In genomic region chr2:153225595-153225953, GRCm38 (mm10) we compare ENCODE assay signal across 8 mouse cellular contexts. TPM values are rescaled to one million over a fixed set of nuclear protein-coding genes. Genes with fewer than 3 reads are reported as not detected.
DNase-seq lines count a peak whose midpoint lies in the region; ATAC-seq and TF ChIP-seq lines count a peak whose summit lies in the region.

No protein-coding gene starts in this region.

- no peak for TF ChIP-seq POLR2A in MEL (IDR thresholded peaks at IDR 0.05; ENCODE audit: control insufficient read depth in 1 of 2, insufficient read depth in 1 of 2, low read depth in 1 of 2, low read length in 2 of 2, poor library complexity in 1 of 2)

- peak overlapping the region; percentile 85 for H3K4me2 ChIP-seq in heart, embryonic 13.5 days
- peak overlapping the region; percentile 70 for H3K4me2 ChIP-seq in hindbrain, embryonic 12.5 days (replicated peaks)

- H3K27ac ChIP-seq in heart, embryonic 13.5 days (replicated peaks) = peak overlapping the region; percentile 55; the same call in 1 of the 2 replicates
- H3K27ac ChIP-seq in MEL (ENCODE audit: control insufficient read depth, low read depth, low read length) = peak overlapping the region; percentile 77
- H3K27ac ChIP-seq in hindbrain, embryonic 12.5 days = peak overlapping the region; percentile 35; the same call in 1 of the 2 replicates

- H3K9ac ChIP-seq in heart, embryonic 13.5 days = peak overlapping the region; percentile 90
- H3K9ac ChIP-seq in MEL (ENCODE audit: control insufficient read depth, low read depth, low read length, poor library complexity, severe bottlenecking) = peak overlapping the region; percentile 84
- peak overlapping the region; percentile 82; the same call in 1 of the 2 replicates for H3K9ac ChIP-seq in hindbrain, embryonic 12.5 days

- peaks cover 5% of the 10 kb centered on the region for H3K79me2 ChIP-seq in MEL (ENCODE audit: control insufficient read depth, insufficient read depth, low read length, poor library complexity)

- no peak for TF ChIP-seq CTCF in MEL (IDR thresholded peaks at IDR 0.05 in 2 of 3, conservative IDR thresholded peaks at IDR 0.05 in 1 of 3; ENCODE audit: control insufficient read depth in 1 of 3, insufficient read depth in 1 of 3, low read depth in 2 of 3, low read length in 3 of 3, poor library complexity in 1 of 3, severe bottlenecking in 1 of 3)

- DNase-seq in heart, postnatal 14 days = no peak
- DNase-seq in MEL (ENCODE audit: low read depth, low spot score) = peak; percentile 53
- no peak for DNase-seq in adrenal gland, postnatal 25 days
- no peak for DNase-seq in cerebellum, adult 11-12 months
- DNase-seq in cerebellum, postnatal 25 days = no peak

- no peaks in the 10 kb centered on the region for H3K9me3 ChIP-seq in heart, embryonic 13.5 days
- H3K9me3 ChIP-seq in MEL (replicated peaks; ENCODE audit: insufficient read depth, low read length) = no peaks in the 10 kb centered on the region
- H3K9me3 ChIP-seq in hindbrain, embryonic 12.5 days (replicated peaks) = no peaks in the 10 kb centered on the region

- TF ChIP-seq EP300 in MEL (IDR thresholded peaks at IDR 0.05; ENCODE audit: low read depth in 1 of 2, low read length in 2 of 2) = peak; percentile 56 to 72; a peak in 2 of 4 replicates

- H3K27me3 ChIP-seq in heart, embryonic 13.5 days (replicated peaks) = no peaks in the 10 kb centered on the region
- no peaks in the 10 kb centered on the region for H3K27me3 ChIP-seq in MEL (ENCODE audit: control insufficient read depth in 1 of 2, insufficient read depth in 2 of 2, low read length in 2 of 2)
- H3K27me3 ChIP-seq in hindbrain, embryonic 12.5 days = no peaks in the 10 kb centered on the region

- H3K36me3 ChIP-seq in heart, embryonic 13.5 days = peaks cover 33% of the 10 kb centered on the region
- H3K36me3 ChIP-seq in MEL (ENCODE audit: control insufficient read depth in 1 of 2, insufficient read depth in 2 of 2, low read length in 2 of 2) = peaks cover 0 to 40% of the 10 kb centered on the region in 2 experiments; a peak in 2 of 4 replicates
- peaks cover 30% of the 10 kb centered on the region for H3K36me3 ChIP-seq in hindbrain, embryonic 12.5 days

- intact Hi-C loops in heart, postnatal 14 days (cut with DNase I) = no loop called here

- peaks cover 41% of the 10 kb centered on the region for H3K4me1 ChIP-seq in heart, embryonic 13.5 days
- peaks cover 23 to 56% of the 10 kb centered on the region in 2 experiments for H3K4me1 ChIP-seq in MEL (ENCODE audit: control insufficient read depth in 1 of 2, insufficient read depth in 2 of 2, low read length in 2 of 2)
- H3K4me1 ChIP-seq in hindbrain, embryonic 12.5 days = peaks cover 7% of the 10 kb centered on the region

- 7% methylated on average over 3 of the region's 3 CpGs for WGBS in heart, embryonic 13.5 days
- 11% methylated on average over 3 of the region's 3 CpGs for WGBS in hindbrain, embryonic 12.5 days

- no peak for TF ChIP-seq RAD21 in MEL (IDR thresholded peaks at IDR 0.05; ENCODE audit: low read depth, low read length)

- peak overlapping the region; percentile 66 for H3K4me3 ChIP-seq in heart, embryonic 13.5 days
- H3K4me3 ChIP-seq in MEL (ENCODE audit: control insufficient read depth in 1 of 2, insufficient read depth in 1 of 2, low read depth in 2 of 2, low read length in 2 of 2) = peak overlapping the region; percentile 80 to 90
- H3K4me3 ChIP-seq in hindbrain, embryonic 12.5 days = peak overlapping the region; percentile 49

- ATAC-seq in heart, embryonic 13.5 days (ENCODE audit: extremely low read depth, insufficient number of reproducible peaks, low FRiP score, low TSS enrichment) = no peak
- ATAC-seq in hindbrain, embryonic 12.5 days (ENCODE audit: low FRiP score) = no peak
- ATAC-seq in megakaryocyte-erythroid progenitor cell, adult 5-6 weeks (replicated peaks; ENCODE audit: low FRiP score, low TSS enrichment, poor library complexity, severe bottlenecking) = peak; percentile 36

TF ChIP-seq in MEL, 35 proteins besides CTCF, POLR2A, EP300 and RAD21:
- TF ChIP-seq RCOR1 (IDR thresholded peaks at IDR 0.05; ENCODE audit: low read depth, low read length) (peak; percentile 77), TCF12 (IDR thresholded peaks at IDR 0.05; ENCODE audit: low read depth, low read length) (peak; percentile 76), GATA1 (IDR thresholded peaks at IDR 0.05; ENCODE audit: low read depth, low read length) (peak; percentile 64), ETS1 (IDR thresholded peaks at IDR 0.05; ENCODE audit: low read depth, low read length) (peak; percentile 71), SIN3A (IDR thresholded peaks at IDR 0.05; ENCODE audit: low read length) (no peak; the same call in none of the 2 replicates), MAX (IDR thresholded peaks at IDR 0.05; ENCODE audit: low read length) (peak; percentile 66), MXI1 (IDR thresholded peaks at IDR 0.05; ENCODE audit: low read depth, low read length) (peak; percentile 97), MYC (IDR thresholded peaks at IDR 0.05; ENCODE audit: low read depth, low read length) (peak; percentile 62; the same call in 1 of the 2 replicates), NELFE (IDR thresholded peaks at IDR 0.05; ENCODE audit: low read depth, low read length) (no peak), USF1 (IDR thresholded peaks at IDR 0.05; ENCODE audit: low read depth, low read length) (peak; percentile 65; the same call in 1 of the 2 replicates), ZMIZ1 (IDR thresholded peaks at IDR 0.05; ENCODE audit: low read depth, low read length) (peak; percentile 37; the same call in 1 of the 2 replicates), TAL1 (IDR thresholded peaks at IDR 0.05; ENCODE audit: low read length) (peak; percentile 56), GABPA (IDR thresholded peaks at IDR 0.05; ENCODE audit: low read depth, low read length) (no peak), E2F4 (IDR thresholded peaks at IDR 0.05; ENCODE audit: borderline replicate concordance, low read depth, low read length) (no peak), BHLHE40 (IDR thresholded peaks at IDR 0.05; ENCODE audit: borderline replicate concordance, low read depth, low read length) (peak; percentile 94), MYB (IDR thresholded peaks at IDR 0.05; ENCODE audit: low read depth, low read length) (peak; percentile 65; the same call in 1 of the 2 replicates)

RNA-seq across cellular contexts. Expression of gene Tspyl3, which starts 0.3 kb away (rescaled TPM):
- polyA plus RNA-seq in heart, embryonic 13.5 days (2015; fragmentation: Nextera tagmentation; extraction: Ambion mirVana) = 5.7 and 7.3 TPM in 2 replicates
- 1 to 10 TPM; 2.1 to 2.2 TPM for total RNA-seq in heart, postnatal 14 days (2021)
- total RNA-seq in MEL (2012; rRNA removed) = 4.0 and 4.3 TPM in 2 replicates
- polyA plus RNA-seq in MEL (2012; ENCODE audit: insufficient read depth in 1 of 2, insufficient read length in 2 of 2, low read depth in 1 of 2, low replicate concordance in 2 of 2, missing spikeins in 1 of 2) = 10 to 100 TPM in 1 of 2 experiments, 1 to 10 TPM in 1; 9.8 to 47.3 TPM
- 13.7 and 14.9 TPM in 2 replicates for polyA plus RNA-seq in hindbrain, embryonic 12.5 days (2016; fragmentation: Nextera tagmentation; extraction: Ambion mirVana)
- total RNA-seq in megakaryocyte-erythroid progenitor cell, adult 5-6 weeks (2014; fragmentation: Nextera tagmentation) = 6.5 and 8.0 TPM in 2 replicates
- 2.0 and 5.6 TPM in 2 replicates for total RNA-seq in megakaryocyte-erythroid progenitor cell, adult 5-6 weeks (2017)
- total RNA-seq in adrenal gland, postnatal 25 days (2021) = 2.5 and 3.9 TPM in 2 replicates

RNA-seq across cellular contexts. Expression of gene Plagl2, which starts 15.7 kb away (rescaled TPM):
- 12.2 and 12.5 TPM in 2 replicates for polyA plus RNA-seq in heart, embryonic 13.5 days (2015; fragmentation: Nextera tagmentation; extraction: Ambion mirVana)
- total RNA-seq in heart, postnatal 14 days (2021) = 1 to 10 TPM; 5.4 to 6.0 TPM
- 5.9 and 6.0 TPM in 2 replicates for total RNA-seq in MEL (2012; rRNA removed)
- polyA plus RNA-seq in MEL (2012; ENCODE audit: insufficient read depth in 1 of 2, insufficient read length in 2 of 2, low read depth in 1 of 2, low replicate concordance in 2 of 2, missing spikeins in 1 of 2) = 10 to 100 TPM in 1 of 2 experiments, not detected in 1; 34.4 TPM
- 15.5 and 19.0 TPM in 2 replicates for polyA plus RNA-seq in hindbrain, embryonic 12.5 days (2016; fragmentation: Nextera tagmentation; extraction: Ambion mirVana)
- 38.6 and 46.5 TPM in 2 replicates for total RNA-seq in megakaryocyte-erythroid progenitor cell, adult 5-6 weeks (2014; fragmentation: Nextera tagmentation)
- total RNA-seq in megakaryocyte-erythroid progenitor cell, adult 5-6 weeks (2017) = 3.7 and 10.0 TPM in 2 replicates
- 10.7 and 12.0 TPM in 2 replicates for total RNA-seq in adrenal gland, postnatal 25 days (2021)

RNA-seq across cellular contexts. Expression of gene Pofut1, which starts 15.8 kb away (rescaled TPM):
- polyA plus RNA-seq in heart, embryonic 13.5 days (2015; fragmentation: Nextera tagmentation; extraction: Ambion mirVana) = 4.6 and 4.8 TPM in 2 replicates
- 10 to 100 TPM; 15.8 to 16.7 TPM for total RNA-seq in heart, postnatal 14 days (2021)
- 20.2 and 20.5 TPM in 2 replicates for total RNA-seq in MEL (2012; rRNA removed)
- 10 to 100 TPM in 1 of 2 experiments, not detected in 1; 28.7 TPM for polyA plus RNA-seq in MEL (2012; ENCODE audit: insufficient read depth in 1 of 2, insufficient read length in 2 of 2, low read depth in 1 of 2, low replicate concordance in 2 of 2, missing spikeins in 1 of 2)
- polyA plus RNA-seq in hindbrain, embryonic 12.5 days (2016; fragmentation: Nextera tagmentation; extraction: Ambion mirVana) = 5.4 and 5.6 TPM in 2 replicates
- total RNA-seq in megakaryocyte-erythroid progenitor cell, adult 5-6 weeks (2014; fragmentation: Nextera tagmentation) = 26.4 and 27.1 TPM in 2 replicates
- total RNA-seq in megakaryocyte-erythroid progenitor cell, adult 5-6 weeks (2017) = 14.8 and 22.3 TPM in 2 replicates
- total RNA-seq in adrenal gland, postnatal 25 days (2021) = 53.1 and 64.1 TPM in 2 replicates
